Mouse (Mus musculus) liver, adult 2 months (tissue): Measurements from ENCODE around the gene Tnfsf12.

Experiments used
- CTCF ChIP-seq: fragments of 200-500 bp; IDR thresholded peaks from 2 replicates; pipeline ENCODE4 v1.5.1; 2011; ENCODE audit warnings: low read depth, low read length, control low read depth
- POLR2A ChIP-seq: fragments of 200-500 bp; IDR thresholded peaks from 2 replicates; pipeline ENCODE4 v1.6.1; 2011; ENCODE audit warnings: low read length, control low read depth; ENCODE audit not compliant: insufficient read depth; ENCODE audit errors: extremely low read depth

DNA sequence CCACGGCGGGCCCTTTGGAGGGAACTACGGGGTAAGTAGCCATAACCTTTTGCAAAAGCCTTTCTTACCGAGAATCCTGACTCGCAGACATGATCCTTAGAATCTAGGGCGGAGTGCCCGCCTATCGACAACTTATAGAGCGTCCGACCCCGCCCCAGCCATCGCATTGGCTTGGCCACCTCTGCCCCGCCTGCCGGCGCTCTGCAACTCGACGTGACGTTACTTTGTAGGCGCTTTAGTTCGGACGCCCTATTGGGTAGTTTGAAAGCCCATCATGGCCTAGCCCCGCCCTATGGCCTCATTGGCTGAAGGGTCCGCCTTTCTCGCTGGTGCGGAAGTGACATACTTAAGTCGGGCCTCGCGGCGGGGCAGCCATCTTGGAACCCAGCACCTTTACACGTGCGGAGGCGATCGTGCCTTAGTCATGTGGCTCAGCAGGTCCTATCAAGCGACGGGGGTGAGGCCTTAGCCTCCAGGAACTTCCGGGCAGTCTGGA, 23.4 kb downstream of the Tnfsf12 start, which contains the start of gene Eif4a1:
- TF ChIP-seq POLR2A (peak; percentile 90; the same call in 1 of the 2 replicates), CTCF (no peak)
